Mouse (Mus musculus): ENCODE results near the gene Cdh3.

DNA sequence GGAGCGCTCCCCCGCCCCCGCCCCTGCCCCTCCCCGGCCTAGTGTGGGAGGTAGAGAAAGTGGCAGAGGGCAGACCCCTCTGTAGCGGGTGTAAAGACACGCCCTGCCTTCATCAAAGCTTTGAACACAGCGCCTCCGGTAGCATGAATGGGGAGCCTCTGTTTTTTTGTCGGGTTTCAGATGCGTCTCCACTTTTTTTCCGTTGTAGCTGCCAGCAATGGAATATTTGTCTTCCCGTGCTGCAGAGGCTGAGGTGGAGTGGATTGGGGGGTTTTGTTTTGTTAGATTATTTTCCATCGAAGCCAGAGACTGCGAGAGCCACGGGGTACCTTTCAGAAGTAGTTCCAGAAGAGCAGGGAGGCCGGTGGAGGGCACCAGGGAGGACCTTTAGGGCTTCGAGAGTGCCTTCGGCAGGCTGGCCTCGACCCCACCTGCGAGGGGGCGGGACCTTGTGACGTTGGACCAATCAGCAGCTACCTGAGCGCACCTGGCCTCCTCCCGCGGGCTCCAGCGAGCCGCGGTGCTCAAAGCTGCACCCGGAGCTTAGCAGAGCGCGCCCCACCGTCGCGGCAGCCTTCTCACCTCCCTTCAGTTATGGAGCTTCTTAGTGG lies at the start of gene Cdh3:
- TF ChIP-seq CTCF (IDR thresholded peaks at IDR 0.05) (peak; percentile 24; the same call in 1 of the 2 replicates), EP300 (IDR thresholded peaks at IDR 0.05) (no peak)
